Mouse (Mus musculus): ENCODE results near the gene Podxl2. TPM values are rescaled to one million over a fixed set of nuclear protein-coding genes. Genes with fewer than 3 reads are reported as not detected.
A peak's percentile ranks its signal among the peaks of the same experiment; 100 is the strongest.

The Podxl2 gene
- polyA plus RNA-seq, 1 experiment from 2014 or later: 723 TPM

GRCm38 (mm10) chr6:88800735-88801134 is 74.1 kb downstream of the Podxl2 start:
- no peak overlapping the region for H3K4me3 ChIP-seq

GRCm38 (mm10) chr6:88800191-88800590 is 74.7 kb downstream of the Podxl2 start:
- no peaks in the 10 kb centered on the region for H3K9me3 ChIP-seq
- H3K27ac ChIP-seq: no peak overlapping the region
- no peak overlapping the region for H3K4me3 ChIP-seq
- H3K4me1 ChIP-seq: no peaks in the 10 kb centered on the region
- no peak overlapping the region for H3K4me2 ChIP-seq
- no peaks in the 10 kb centered on the region for H3K27me3 ChIP-seq (replicated peaks)
- ATAC-seq (replicated peaks): no peak
- no peaks in the 10 kb centered on the region for H3K36me3 ChIP-seq (replicated peaks)
- H3K9ac ChIP-seq: no peak overlapping the region
- 84% methylated on average over 7 of the region's 7 CpGs for WGBS

More at GRCm38 (mm10) chr6:88800735-88801134, 74.1 kb downstream of the Podxl2 start:
- no peak for ATAC-seq (replicated peaks)
- no peak overlapping the region for H3K4me2 ChIP-seq
- WGBS: 62% methylated on average over 3 of the region's 3 CpGs
- no peaks in the 10 kb centered on the region for H3K4me1 ChIP-seq
- H3K9me3 ChIP-seq: no peaks in the 10 kb centered on the region
- no peaks in the 10 kb centered on the region for H3K36me3 ChIP-seq (replicated peaks)
- H3K9ac ChIP-seq: no peak overlapping the region
- no peaks in the 10 kb centered on the region for H3K27me3 ChIP-seq (replicated peaks)
- no peak overlapping the region for H3K27ac ChIP-seq

DNA sequence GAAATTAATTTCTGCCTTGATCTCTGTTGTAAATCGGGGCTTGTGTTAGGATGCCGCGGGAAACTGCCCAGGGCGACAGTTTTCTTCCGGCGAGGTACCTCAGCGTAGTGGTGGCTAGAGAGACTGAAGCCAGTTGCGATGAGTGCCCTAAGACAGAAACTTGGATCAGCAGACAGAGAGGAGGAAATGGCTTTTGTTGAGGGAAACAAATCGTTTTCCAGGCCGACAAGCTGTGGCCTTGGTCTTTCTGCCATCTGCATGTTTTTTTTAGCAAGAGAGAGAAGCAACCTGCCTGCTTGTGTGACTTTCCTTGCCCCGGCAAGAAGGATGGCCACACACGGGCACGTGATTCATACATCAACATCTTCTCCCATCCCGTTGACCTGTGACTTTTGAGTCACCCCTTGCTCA is 80.3 kb downstream of the Podxl2 start:
- H3K4me3 ChIP-seq: no peak overlapping the region
- WGBS: 70% methylated on average over 14 of the region's 14 CpGs
- no peaks in the 10 kb centered on the region for H3K9me3 ChIP-seq
- H3K4me2 ChIP-seq: no peak overlapping the region
- H3K4me1 ChIP-seq: peaks cover 35% of the 10 kb centered on the region
- H3K36me3 ChIP-seq (replicated peaks): no peaks in the 10 kb centered on the region
- no peak for ATAC-seq (replicated peaks)
- H3K9ac ChIP-seq: no peak overlapping the region
- H3K27ac ChIP-seq: no peak overlapping the region
- no peaks in the 10 kb centered on the region; the same call in 1 of the 2 replicates for H3K27me3 ChIP-seq (replicated peaks)

DNA sequence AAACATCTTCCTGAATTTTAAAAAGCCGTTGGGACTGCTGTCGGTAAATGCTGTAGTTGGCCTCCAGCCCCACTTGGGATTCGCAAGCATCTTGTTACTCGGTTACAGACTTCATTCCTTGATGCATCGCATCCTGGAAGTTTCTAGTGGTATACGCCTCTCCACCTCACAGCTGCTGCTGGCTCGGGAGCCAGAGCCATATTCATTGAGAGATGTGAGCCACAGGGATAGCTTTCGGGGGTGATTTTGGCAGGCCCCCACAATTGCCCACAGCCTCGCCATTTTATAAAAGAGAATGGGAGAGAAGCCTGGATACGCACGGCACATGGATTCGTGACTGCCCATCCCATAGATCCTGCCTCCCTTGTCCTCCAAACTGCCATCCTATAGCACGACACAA is 81.0 kb downstream of the Podxl2 start:
- H3K36me3 ChIP-seq (replicated peaks): no peaks in the 10 kb centered on the region
- peaks cover 38% of the 10 kb centered on the region for H3K4me1 ChIP-seq
- no peak for ATAC-seq (replicated peaks)
- H3K4me2 ChIP-seq: no peak overlapping the region
- 70% methylated on average over 13 of the region's 13 CpGs for WGBS
- no peaks in the 10 kb centered on the region; the same call in 1 of the 2 replicates for H3K27me3 ChIP-seq (replicated peaks)
- no peak overlapping the region for H3K4me3 ChIP-seq
- H3K9me3 ChIP-seq: no peaks in the 10 kb centered on the region
- H3K27ac ChIP-seq: no peak overlapping the region
- no peak overlapping the region for H3K9ac ChIP-seq

DNA sequence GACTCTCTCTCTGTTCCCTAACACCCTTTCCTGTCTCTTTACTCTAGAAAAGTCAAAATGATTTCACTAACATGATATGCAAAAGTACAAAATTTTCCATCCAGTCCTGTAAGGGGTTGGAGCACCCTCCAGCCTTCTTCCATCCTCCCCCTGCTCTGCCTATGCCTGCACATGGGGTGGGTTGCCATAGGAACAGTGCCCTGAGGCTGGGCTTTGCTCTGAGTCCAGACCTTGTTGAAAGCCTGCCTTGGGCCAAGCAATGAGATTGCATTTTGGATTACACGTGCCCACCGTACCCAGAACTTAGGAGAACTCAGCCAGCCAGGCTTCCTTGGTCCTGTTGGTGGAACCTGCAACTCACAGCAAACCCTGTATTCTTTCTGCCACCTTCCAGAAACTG is 81.6 kb downstream of the Podxl2 start:
- ATAC-seq (replicated peaks): peak; percentile 80
- H3K27ac ChIP-seq: no peak overlapping the region
- 16% methylated on average over 2 of the region's 2 CpGs for WGBS

More for the DNA sequence above, 81.6 kb downstream of the Podxl2 start:
- Histone ChIP-seq H3K4me2 (no peak overlapping the region), H3K9me3 (no peaks in the 10 kb centered on the region), H3K4me3 (no peak overlapping the region), H3K4me1 (peaks cover 42% of the 10 kb centered on the region), H3K9ac (peak overlapping the region; percentile 12; the same call in 1 of the 2 replicates), H3K27me3 (replicated peaks) (no peaks in the 10 kb centered on the region; the same call in 1 of the 2 replicates), H3K36me3 (replicated peaks) (no peaks in the 10 kb centered on the region)

Other genes starting within 250 kb of the Podxl2 start
- gene Kbtbd12, start 237.1 kb downstream of the Podxl2 start, polyA plus RNA-seq (2015; fragmentation: Nextera tagmentation; extraction: Ambion mirVana): 0.26 and 0.65 TPM in 2 replicates
- 30.7 and 36.2 TPM in 2 replicates for gene Mgll, start 150.6 kb downstream of the Podxl2 start, polyA plus RNA-seq (2015; fragmentation: Nextera tagmentation; extraction: Ambion mirVana)
- gene Abtb1, start 33.1 kb downstream of the Podxl2 start, polyA plus RNA-seq (2015; fragmentation: Nextera tagmentation; extraction: Ambion mirVana): 40.4 and 42.5 TPM in 2 replicates
- 24.7 and 28.8 TPM in 2 replicates for gene Mcm2, start 23.7 kb upstream of the Podxl2 start, polyA plus RNA-seq (2015; fragmentation: Nextera tagmentation; extraction: Ambion mirVana)
- 102 and 103 TPM in 2 replicates for gene Tpra1, start 27.2 kb upstream of the Podxl2 start, polyA plus RNA-seq (2015; fragmentation: Nextera tagmentation; extraction: Ambion mirVana)

Measured in midbrain, embryonic 15.5 days (tissue).